In genomic region chr13:100892647-100893071, GRCm38 (mm10) we compare ENCODE assay signal across 8 mouse cellular contexts. TPM values are rescaled to one million over a fixed set of nuclear protein-coding genes. Genes with fewer than 3 reads are reported as not detected.
DNase-seq lines count a peak whose midpoint lies in the region; ATAC-seq lines count a peak whose summit lies in the region.

No protein-coding gene starts in this region.

- no peaks in the 10 kb centered on the region for H3K4me1 ChIP-seq in kidney, embryonic 15.5 days
- H3K4me1 ChIP-seq in embryonic facial prominence, embryonic 12.5 days, result no peaks in the 10 kb centered on the region
- 0 out of 2 replicates have a peak, but pooled peaks cover 3% of the 10 kb centered on the region for H3K4me1 ChIP-seq in midbrain, embryonic 15.5 days

- no peaks in the 10 kb centered on the region for H3K36me3 ChIP-seq in kidney, embryonic 15.5 days
- H3K36me3 ChIP-seq in embryonic facial prominence, embryonic 12.5 days, result no peaks in the 10 kb centered on the region
- H3K36me3 ChIP-seq in midbrain, embryonic 15.5 days (replicated peaks), result no peaks in the 10 kb centered on the region

- DNase-seq in kidney, postnatal 4 days, result no peak
- peak; percentile 15 to 25 for DNase-seq in frontal cortex, postnatal 10 days (ENCODE audit: low spot score in 2 of 2)
- no peak for DNase-seq in adrenal gland, postnatal 25 days
- no peak for DNase-seq in cerebellum, adult 11-12 months
- DNase-seq in ovary, postnatal 14 days (ENCODE audit: low spot score), result no peak

- WGBS in kidney, embryonic 15.5 days, result 47% methylated on average over 13 of the region's 13 CpGs
- WGBS in embryonic facial prominence, embryonic 12.5 days, result 46% methylated on average over 13 of the region's 13 CpGs
- WGBS in midbrain, embryonic 15.5 days, result 32% methylated on average over 13 of the region's 13 CpGs

- ATAC-seq in kidney, embryonic 15.5 days (replicated peaks; ENCODE audit: low FRiP score), result no peak
- ATAC-seq in embryonic facial prominence, embryonic 12.5 days (ENCODE audit: insufficient number of reproducible peaks, insufficient read depth, low FRiP score, low TSS enrichment), result no peak
- peak; percentile 66 for ATAC-seq in midbrain, embryonic 15.5 days (replicated peaks)

- no peak overlapping the region for H3K27ac ChIP-seq in kidney, embryonic 15.5 days
- H3K27ac ChIP-seq in embryonic facial prominence, embryonic 12.5 days, result no peak overlapping the region
- H3K27ac ChIP-seq in midbrain, embryonic 15.5 days, result peak overlapping the region; percentile 62

- H3K9ac ChIP-seq in kidney, embryonic 15.5 days, result no peak overlapping the region
- no peak overlapping the region for H3K9ac ChIP-seq in embryonic facial prominence, embryonic 12.5 days
- no peak overlapping the region for H3K9ac ChIP-seq in midbrain, embryonic 15.5 days

- H3K27me3 ChIP-seq in kidney, embryonic 15.5 days, result no peaks in the 10 kb centered on the region
- no peaks in the 10 kb centered on the region for H3K27me3 ChIP-seq in embryonic facial prominence, embryonic 12.5 days
- H3K27me3 ChIP-seq in midbrain, embryonic 15.5 days (replicated peaks), result no peaks in the 10 kb centered on the region

- peak overlapping the region; percentile 42 for H3K4me2 ChIP-seq in kidney, embryonic 15.5 days
- peak overlapping the region; percentile 30 for H3K4me2 ChIP-seq in embryonic facial prominence, embryonic 12.5 days (replicated peaks)
- H3K4me2 ChIP-seq in midbrain, embryonic 15.5 days, result peak overlapping the region; percentile 42

- no peaks in the 10 kb centered on the region for H3K9me3 ChIP-seq in kidney, embryonic 15.5 days (replicated peaks)
- no peaks in the 10 kb centered on the region for H3K9me3 ChIP-seq in embryonic facial prominence, embryonic 12.5 days
- H3K9me3 ChIP-seq in midbrain, embryonic 15.5 days, result no peaks in the 10 kb centered on the region

- H3K4me3 ChIP-seq in kidney, embryonic 15.5 days (replicated peaks), result no peak overlapping the region; the same call in 1 of the 2 replicates
- H3K4me3 ChIP-seq in embryonic facial prominence, embryonic 12.5 days, result no peak overlapping the region
- peak overlapping the region; percentile 22 for H3K4me3 ChIP-seq in midbrain, embryonic 15.5 days

RNA-seq across cellular contexts. Expression of gene Slc30a5, which starts 59.4 kb away (rescaled TPM):
- polyA plus RNA-seq in kidney, embryonic 15.5 days (2015; fragmentation: Nextera tagmentation; extraction: Ambion mirVana), result 55.7 and 56.8 TPM in 2 replicates
- 52.6 and 55.8 TPM in 2 replicates for polyA plus RNA-seq in embryonic facial prominence, embryonic 12.5 days (2016; fragmentation: Nextera tagmentation; extraction: Ambion mirVana)
- 32.7 and 34.3 TPM in 2 replicates for polyA plus RNA-seq in midbrain, embryonic 15.5 days (2015; fragmentation: Nextera tagmentation; extraction: Ambion mirVana)
- 46.1 and 47.9 TPM in 2 replicates for total RNA-seq in adrenal gland, postnatal 25 days (2021)

Comparison
In these comparisons a context has a peak if more than half of its experiments do, and no peak if none do; other contexts are left out.
1. DNase-seq: peak in frontal cortex, postnatal 10 days (2 of 2); none in kidney, postnatal 4 days (0 of 2), adrenal gland, postnatal 25 days (single experiment), cerebellum, adult 11-12 months (single experiment) and ovary, postnatal 14 days (single experiment).
2. Peak in every context shown above with its lines, with median percentiles within 50 percentile points of each other: H3K4me2 ChIP-seq.